Mouse (Mus musculus): ENCODE results near the gene Usp21. TPM values are rescaled to one million over a fixed set of nuclear protein-coding genes. Genes with fewer than 3 reads are reported as not detected.

Usp21 gene
- polyA plus RNA-seq, 1 experiment = 51.2 TPM

DNA sequence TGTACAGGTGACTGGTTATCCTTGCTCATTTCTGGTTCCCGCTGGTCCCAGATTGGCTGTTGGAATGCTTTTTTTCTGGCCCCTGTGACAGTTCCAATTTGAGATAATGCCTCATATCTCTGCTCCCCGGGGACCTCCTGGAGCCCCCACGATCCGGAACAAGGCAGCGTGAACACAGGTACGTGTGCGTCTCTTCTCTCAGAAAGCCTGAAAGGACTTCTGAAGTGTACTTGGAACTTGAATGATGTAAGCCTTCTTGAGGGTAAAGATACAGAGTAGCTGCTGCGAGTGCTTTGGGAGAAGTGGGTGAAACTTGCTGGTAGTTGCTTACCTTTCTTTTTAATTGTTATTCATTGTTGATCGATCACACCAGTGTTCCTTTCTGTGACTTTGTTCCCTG, 16.6 kb downstream of the Usp21 start:
- Histone ChIP-seq H3K27ac (ENCODE audit: insufficient read depth, low read length) (no peak overlapping the region), H3K9me3 (replicated peaks; ENCODE audit: control insufficient read depth, insufficient read depth, low read length, poor library complexity, severe bottlenecking) (no peaks in the 10 kb centered on the region), H3K4me1 (ENCODE audit: control insufficient read depth, insufficient read depth, low read length) (peaks cover 1% of the 10 kb centered on the region), H3K27me3 (ENCODE audit: control insufficient read depth, insufficient read depth, low read length, poor library complexity, severe bottlenecking) (no peaks in the 10 kb centered on the region), H3K9ac (ENCODE audit: low read depth, poor library complexity, severe bottlenecking) (peak overlapping the region; percentile 54), H3K36me3 (ENCODE audit: control insufficient read depth, insufficient read depth, low read length, poor library complexity, severe bottlenecking) (peaks cover 26% of the 10 kb centered on the region), H3K4me3 (ENCODE audit: low read depth, low read length) (peak overlapping the region; percentile 85)
- no peak for TF ChIP-seq EP300 (IDR thresholded peaks at IDR 0.05; ENCODE audit: insufficient read depth, low read depth, low read length)
- no peak for TF ChIP-seq POLR2A (IDR thresholded peaks at IDR 0.05; ENCODE audit: insufficient read depth, low read length)
- TF ChIP-seq CTCF (IDR thresholded peaks at IDR 0.05; ENCODE audit: low read depth, low read length) = no peak

DNA sequence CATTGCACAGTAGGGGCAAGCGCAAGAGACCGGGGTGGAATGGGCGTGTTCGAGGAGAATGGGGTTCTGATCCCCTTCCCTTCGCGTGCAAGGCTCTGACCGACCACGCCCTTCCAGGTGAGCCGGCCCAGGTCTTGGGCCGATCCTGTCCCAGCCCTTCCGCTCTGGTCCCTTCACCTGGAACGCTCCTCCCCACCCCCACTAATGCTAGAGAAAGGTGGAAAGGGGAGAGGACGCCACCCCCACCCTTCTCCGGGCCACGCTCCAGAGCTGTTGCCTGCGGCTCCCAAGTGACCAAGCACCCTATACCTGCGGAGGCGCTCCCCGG, 17.3 kb downstream of the Usp21 start:
- TF ChIP-seq EP300 (IDR thresholded peaks at IDR 0.05; ENCODE audit: insufficient read depth, low read depth, low read length) (peak; percentile 8; the same call in 1 of the 2 replicates), POLR2A (IDR thresholded peaks at IDR 0.05; ENCODE audit: insufficient read depth, low read length) (no peak)
- Histone ChIP-seq H3K9ac (ENCODE audit: low read depth, poor library complexity, severe bottlenecking) (peak overlapping the region; percentile 54), H3K4me3 (ENCODE audit: low read depth, low read length) (peak overlapping the region; percentile 85), H3K27ac (ENCODE audit: insufficient read depth, low read length) (peak overlapping the region; percentile 12; the same call in 1 of the 2 replicates), H3K36me3 (ENCODE audit: control insufficient read depth, insufficient read depth, low read length, poor library complexity, severe bottlenecking) (peaks cover 20% of the 10 kb centered on the region), H3K27me3 (ENCODE audit: control insufficient read depth, insufficient read depth, low read length, poor library complexity, severe bottlenecking) (no peaks in the 10 kb centered on the region), H3K4me1 (ENCODE audit: control insufficient read depth, insufficient read depth, low read length) (peaks cover 1% of the 10 kb centered on the region), H3K9me3 (replicated peaks; ENCODE audit: control insufficient read depth, insufficient read depth, low read length, poor library complexity, severe bottlenecking) (no peaks in the 10 kb centered on the region)

DNA sequence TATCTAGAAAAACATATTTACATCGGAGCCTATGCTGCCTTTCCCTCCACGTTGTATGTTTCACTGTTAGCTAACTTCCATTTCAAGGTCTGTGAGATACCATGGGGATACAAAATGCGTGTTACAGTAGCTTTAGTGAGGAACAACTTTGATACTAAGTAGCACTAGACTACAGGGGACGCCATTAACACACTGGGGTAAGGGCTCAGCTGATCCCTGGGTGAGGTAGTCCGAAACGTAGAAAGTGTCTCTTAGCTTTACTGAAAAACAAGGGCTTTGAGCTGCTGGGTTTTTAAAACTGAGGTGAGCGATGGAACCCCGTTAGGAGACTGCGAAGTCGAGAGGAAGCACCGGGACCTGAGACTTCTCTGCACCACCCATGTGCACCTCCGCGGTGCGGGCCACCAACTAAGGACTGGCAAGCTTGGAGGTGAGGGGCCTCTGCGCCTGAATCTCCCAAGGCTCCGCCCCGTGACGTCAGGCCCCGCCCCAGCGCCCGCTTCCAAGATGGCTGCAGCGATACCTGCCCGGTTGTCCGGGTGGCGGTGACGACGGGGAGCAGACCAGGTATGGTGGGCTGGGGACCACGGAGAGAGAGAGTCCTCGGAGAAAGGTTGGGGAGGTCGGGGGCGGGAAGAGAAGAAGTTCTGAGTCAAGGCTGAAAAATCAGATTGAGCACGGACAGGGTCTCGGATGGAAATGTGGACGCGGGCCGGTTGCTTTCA, 17.8 kb downstream of the Usp21 start, which contains the start of gene B4galt3:
Gene B4galt3 (plus strand): TSS at position 481 of the 725 bp plus-strand sequence.
- Histone ChIP-seq H3K27me3 (ENCODE audit: control insufficient read depth, insufficient read depth, low read length, poor library complexity, severe bottlenecking) (no peaks in the 10 kb centered on the region), H3K4me3 (ENCODE audit: low read depth, low read length) (peak within 1 kb of the TSS; percentile 85), H3K9ac (ENCODE audit: low read depth, poor library complexity, severe bottlenecking) (peak within 1 kb of the TSS; percentile 54), H3K27ac (ENCODE audit: insufficient read depth, low read length) (peak within 1 kb of the TSS; percentile 55), H3K36me3 (ENCODE audit: control insufficient read depth, insufficient read depth, low read length, poor library complexity, severe bottlenecking) (peaks cover 14% of the 10 kb centered on the region), H3K9me3 (replicated peaks; ENCODE audit: control insufficient read depth, insufficient read depth, low read length, poor library complexity, severe bottlenecking) (no peaks in the 10 kb centered on the region), H3K4me1 (ENCODE audit: control insufficient read depth, insufficient read depth, low read length) (peaks cover 1% of the 10 kb centered on the region)
- TF ChIP-seq CTCF (IDR thresholded peaks at IDR 0.05; ENCODE audit: low read depth, low read length) (no peak), POLR2A (IDR thresholded peaks at IDR 0.05; ENCODE audit: insufficient read depth, low read length) (peak; percentile 97), EP300 (IDR thresholded peaks at IDR 0.05; ENCODE audit: insufficient read depth, low read depth, low read length) (peak; percentile 53; the same call in 1 of the 2 replicates)

DNA sequence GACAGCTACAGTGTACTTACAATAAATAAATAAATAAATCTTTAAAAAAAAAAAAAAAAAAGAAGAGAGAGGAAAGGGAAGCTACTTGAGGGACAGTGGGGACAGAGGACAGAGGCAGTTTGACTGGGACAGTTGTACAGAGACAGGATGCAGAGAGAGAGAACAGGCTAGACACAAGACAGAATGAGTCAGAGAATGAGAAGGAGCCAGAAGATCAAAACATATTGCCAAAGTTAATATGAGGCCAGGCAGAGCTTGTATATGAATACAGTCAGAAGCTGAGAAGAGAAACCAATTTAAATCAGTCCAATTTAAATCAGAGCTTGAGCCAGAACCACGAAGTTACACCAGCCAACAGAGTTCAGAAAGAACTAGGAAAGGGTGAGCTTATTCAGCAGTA, 19.4 kb downstream of the Usp21 start:
- TF ChIP-seq POLR2A (IDR thresholded peaks at IDR 0.05; ENCODE audit: insufficient read depth, low read length) = no peak
- no peak for TF ChIP-seq CTCF (IDR thresholded peaks at IDR 0.05; ENCODE audit: low read depth, low read length)
- no peak for TF ChIP-seq EP300 (IDR thresholded peaks at IDR 0.05; ENCODE audit: insufficient read depth, low read depth, low read length)
- peaks cover 5% of the 10 kb centered on the region; the same call in 1 of the 2 replicates for H3K36me3 ChIP-seq (ENCODE audit: control insufficient read depth, insufficient read depth, low read length, poor library complexity, severe bottlenecking)
- H3K9ac ChIP-seq (ENCODE audit: low read depth, poor library complexity, severe bottlenecking) = no peak overlapping the region
- H3K4me1 ChIP-seq (ENCODE audit: control insufficient read depth, insufficient read depth, low read length) = peaks cover 1% of the 10 kb centered on the region
- no peaks in the 10 kb centered on the region for H3K9me3 ChIP-seq (replicated peaks; ENCODE audit: control insufficient read depth, insufficient read depth, low read length, poor library complexity, severe bottlenecking)
- no peak overlapping the region for H3K4me3 ChIP-seq (ENCODE audit: low read depth, low read length)
- H3K27me3 ChIP-seq (ENCODE audit: control insufficient read depth, insufficient read depth, low read length, poor library complexity, severe bottlenecking) = no peaks in the 10 kb centered on the region
- 0 out of 2 replicates have a peak overlapping the region, but pooled peaks have one; percentile 26 for H3K27ac ChIP-seq (ENCODE audit: insufficient read depth, low read length)

DNA sequence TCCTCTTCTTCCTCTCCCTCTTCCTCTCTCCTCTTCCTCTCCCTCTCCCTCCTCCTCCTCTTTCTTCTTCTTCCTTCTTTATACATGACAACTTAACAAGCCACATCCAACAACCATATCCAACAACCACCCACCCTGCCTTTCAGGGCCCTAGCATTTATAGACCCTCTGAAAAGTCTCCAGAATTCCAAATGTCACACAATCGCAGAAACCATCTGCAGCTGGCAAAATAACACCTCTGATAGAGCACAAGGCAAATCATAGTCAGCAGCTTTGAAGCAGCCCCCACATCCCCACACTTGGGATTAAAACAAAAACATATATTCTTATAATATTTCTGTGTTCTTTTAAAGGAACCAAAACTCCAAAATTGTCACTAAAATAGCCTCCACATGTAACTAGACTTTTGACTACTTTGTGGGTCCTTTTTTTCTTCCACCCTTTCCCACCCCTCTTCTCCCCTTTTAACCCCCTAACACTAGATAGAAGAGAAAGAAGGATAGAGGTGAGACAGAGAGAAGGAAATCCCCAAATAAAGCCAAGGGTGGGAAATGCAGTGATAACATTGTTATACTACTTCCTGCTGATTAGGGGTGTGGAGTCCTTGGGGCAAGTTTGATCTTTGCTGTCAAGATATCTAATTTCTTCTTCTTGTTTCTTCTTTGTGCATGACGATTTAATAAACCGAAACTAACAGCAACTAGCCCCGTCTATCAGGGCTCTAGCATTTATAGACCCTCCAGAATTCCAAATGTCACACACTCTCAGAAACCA, 21.6 kb downstream of the Usp21 start:
- no peak overlapping the region for H3K9ac ChIP-seq (ENCODE audit: low read depth, poor library complexity, severe bottlenecking)
- H3K9me3 ChIP-seq (replicated peaks; ENCODE audit: control insufficient read depth, insufficient read depth, low read length, poor library complexity, severe bottlenecking) = no peaks in the 10 kb centered on the region
- no peak overlapping the region for H3K4me3 ChIP-seq (ENCODE audit: low read depth, low read length)
- no peak overlapping the region for H3K27ac ChIP-seq (ENCODE audit: insufficient read depth, low read length)
- H3K4me1 ChIP-seq (ENCODE audit: control insufficient read depth, insufficient read depth, low read length) = peaks cover under 1% of the 10 kb centered on the region
- no peaks in the 10 kb centered on the region for H3K27me3 ChIP-seq (ENCODE audit: control insufficient read depth, insufficient read depth, low read length, poor library complexity, severe bottlenecking)
- H3K36me3 ChIP-seq (ENCODE audit: control insufficient read depth, insufficient read depth, low read length, poor library complexity, severe bottlenecking) = no peaks in the 10 kb centered on the region
- TF ChIP-seq POLR2A (IDR thresholded peaks at IDR 0.05; ENCODE audit: insufficient read depth, low read length) = no peak
- no peak for TF ChIP-seq EP300 (IDR thresholded peaks at IDR 0.05; ENCODE audit: insufficient read depth, low read depth, low read length)
- no peak for TF ChIP-seq CTCF (IDR thresholded peaks at IDR 0.05; ENCODE audit: low read depth, low read length)
